Mouse (Mus musculus) lung, embryonic 14.5 days (tissue): Measurements from ENCODE around the gene Rab5b. TPM values are rescaled to one million over a fixed set of nuclear protein-coding genes. Genes with fewer than 3 reads are reported as not detected.

Source experiments
- ATAC-seq: fragments of 200-750 bp; cut with Nextera tagmentation; 2 replicates; pipeline ENCODE4 v1.8.0; 2017; ENCODE audit warnings: mild to moderate bottlenecking, moderate TSS enrichment, moderate library complexity; ENCODE audit not compliant: insufficient read depth
- DNase-seq: peaks from one replicate; pipeline ENCODE4 v3.0.0-alpha.2; 2015
- H3K27ac ChIP-seq: fragments of 300-500 bp; sonication (generic); 2 replicates; pipeline ENCODE4 v1.5.1; 2014; ENCODE audit warnings: low read depth, mild to moderate bottlenecking, moderate library complexity
- H3K27me3 ChIP-seq: fragments of 300-500 bp; sonication (generic); 2 replicates; pipeline ENCODE4 v1.6.1; 2014; ENCODE audit warnings: low read length, control low read depth; ENCODE audit not compliant: insufficient read depth
- H3K36me3 ChIP-seq: fragments of 300-500 bp; sonication (generic); 2 replicates; pipeline ENCODE4 v1.6.1; 2014; ENCODE audit warnings: control low read depth; ENCODE audit not compliant: insufficient read depth
- H3K4me1 ChIP-seq: fragments of 300-500 bp; sonication (generic); 2 replicates; pipeline ENCODE4 v1.6.1; 2014; ENCODE audit warnings: antibody characterized with exemption, control low read depth; ENCODE audit not compliant: insufficient read depth
- H3K4me2 ChIP-seq: fragments of 300-500 bp; sonication (generic); 2 replicates; pipeline ENCODE4 v1.6.1; 2014; ENCODE audit warnings: mild to moderate bottlenecking
- H3K4me3 ChIP-seq: fragments of 300-500 bp; sonication (generic); 2 replicates; pipeline ENCODE4 v1.5.1; 2014; ENCODE audit warnings: low read depth, low read length
- H3K9ac ChIP-seq: fragments of 300-500 bp; sonication (generic); 2 replicates; pipeline ENCODE4 v1.6.1; 2014
- H3K9me3 ChIP-seq: fragments of 300-500 bp; sonication (generic); 2 replicates; pipeline ENCODE4 v1.6.1; 2016; ENCODE audit warnings: low read depth, low read length, control low read depth
- CTCF ChIP-seq: IDR thresholded peaks from 2 replicates; pipeline ENCODE4 v1.5.1; 2016; ENCODE audit warnings: antibody characterized with exemption, low read depth
- WGBS: fragments of 180-500 bp; shearing (Covaris S2); extraction: QIAGEN DNeasy Blood & Tissue Kit; methylation state at CpG from one replicate; pipeline ENCODE4 v1.1.7; 2014; 5-methylcytosine and 5-hydroxymethylcytosine counted together
- polyA plus RNA-seq: library from polyadenylated mRNA; unstranded; fragments of >200 nt; fragmentation: Nextera tagmentation; extraction: Ambion mirVana; gene quantifications from 2 replicates; pipeline ENCODE4 v1.2.1, GENCODE M21; 2014

Gene Rab5b
- polyA plus RNA-seq, 1 experiment from 2014 or later, result 66.8 TPM

DNA sequence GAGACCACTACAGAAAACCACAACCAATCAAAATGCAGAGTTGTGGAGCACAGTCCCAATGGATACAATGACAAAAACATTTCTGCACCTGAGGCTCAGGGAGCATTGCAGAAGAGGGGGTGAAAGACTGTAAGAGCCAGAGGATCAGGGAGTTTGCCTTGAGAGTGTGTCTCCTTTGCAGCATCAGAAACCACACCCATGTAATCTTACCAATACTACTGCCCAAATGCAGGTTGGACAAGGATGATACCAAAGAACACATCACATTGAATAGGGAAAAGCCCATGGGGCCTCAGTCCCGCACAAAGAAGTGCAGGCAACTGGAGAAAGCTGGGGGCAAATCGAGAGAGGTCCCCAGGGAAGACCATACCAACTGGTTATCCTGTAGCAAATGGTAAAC, 66.3 kb downstream of the Rab5b start:
- Histone ChIP-seq H3K9me3 (no peaks in the 10 kb centered on the region), H3K4me1 (no peaks in the 10 kb centered on the region), H3K4me3 (no peak overlapping the region), H3K27ac (no peak overlapping the region), H3K9ac (no peak overlapping the region), H3K27me3 (no peaks in the 10 kb centered on the region), H3K36me3 (peaks cover 13% of the 10 kb centered on the region), H3K4me2 (no peak overlapping the region)
- 79% methylated on average over 2 of the region's 2 CpGs for WGBS
- DNase-seq (no peak), ATAC-seq (no peak)
- no peak for TF ChIP-seq CTCF

DNA sequence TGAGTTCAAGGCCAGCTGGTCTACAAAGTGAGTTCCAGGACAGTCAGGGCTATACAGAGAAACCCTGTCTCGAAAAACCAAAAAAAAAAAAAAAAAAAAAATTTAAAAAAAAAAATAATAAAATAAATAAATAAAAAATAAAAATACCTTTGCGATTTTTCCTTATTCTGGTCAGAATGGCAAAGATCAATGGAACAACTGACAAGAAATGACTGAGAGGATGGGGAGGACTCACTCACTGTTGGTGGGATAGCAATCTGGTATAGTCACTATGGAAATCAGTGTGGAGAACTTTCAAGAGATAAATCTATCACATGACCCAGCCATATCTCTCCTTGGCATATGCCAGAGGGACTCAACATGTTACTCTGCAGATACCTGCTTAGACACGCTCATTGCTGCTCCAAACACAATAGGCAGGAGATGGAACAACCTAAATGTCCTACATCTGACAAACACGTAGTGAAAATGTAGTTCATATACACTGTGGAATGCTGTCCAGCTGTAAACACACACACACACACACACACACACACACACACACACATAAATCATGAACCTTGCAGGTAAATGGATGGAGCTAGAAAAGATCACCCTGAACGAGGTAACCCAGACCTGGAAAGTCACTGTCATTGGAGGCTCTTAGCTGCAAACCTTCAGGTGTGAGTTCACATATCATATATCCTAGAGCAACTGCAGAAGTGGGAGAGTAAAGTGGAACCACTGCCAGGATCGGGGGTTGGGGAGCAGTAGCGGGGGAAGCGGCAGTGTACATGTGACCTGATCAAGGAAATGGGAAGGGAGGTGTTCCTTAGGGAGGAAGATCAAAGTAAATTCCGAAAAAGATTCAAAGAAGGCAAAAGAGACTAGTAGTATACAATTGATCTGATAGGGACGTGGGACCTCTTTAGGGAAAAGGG, 68.4 kb downstream of the Rab5b start:
- Histone ChIP-seq H3K36me3 (peaks cover 28% of the 10 kb centered on the region), H3K4me1 (no peaks in the 10 kb centered on the region), H3K27ac (no peak overlapping the region), H3K27me3 (no peaks in the 10 kb centered on the region), H3K9ac (no peak overlapping the region), H3K4me3 (no peak overlapping the region), H3K4me2 (no peak overlapping the region), H3K9me3 (no peaks in the 10 kb centered on the region)
- ATAC-seq (no peak), DNase-seq (no peak)
- WGBS, result 74% methylated on average over 10 of the region's 10 CpGs
- TF ChIP-seq CTCF, result no peak

Other genes starting within 250 kb of the Rab5b start
- gene Smarcc2, start 237.0 kb downstream of the Rab5b start, polyA plus RNA-seq, result 81.1 and 89.6 TPM in 2 replicates
- gene Myl6, start 202.1 kb downstream of the Rab5b start, polyA plus RNA-seq, result 1,221 and 1,238 TPM in 2 replicates
- 3.0 and 4.4 TPM in 2 replicates for gene Myl6b, start 197.6 kb downstream of the Rab5b start, polyA plus RNA-seq
- 21.5 and 23.0 TPM in 2 replicates for gene Esyt1, start 170.4 kb downstream of the Rab5b start, polyA plus RNA-seq
- gene Zc3h10, start 148.5 kb downstream of the Rab5b start, polyA plus RNA-seq, result 11.0 and 14.5 TPM in 2 replicates
- gene Rpl41, start 147.0 kb downstream of the Rab5b start, polyA plus RNA-seq, result 4,697 and 4,895 TPM in 2 replicates
- 240 and 244 TPM in 2 replicates for gene Pa2g4, start 130.3 kb downstream of the Rab5b start, polyA plus RNA-seq
- gene Erbb3, start 106.6 kb downstream of the Rab5b start, polyA plus RNA-seq, result 20.2 and 22.9 TPM in 2 replicates
- gene Rps26, start 69.5 kb downstream of the Rab5b start, polyA plus RNA-seq, result 1,029 and 1,115 TPM in 2 replicates
- 2.0 and 3.5 TPM in 2 replicates for gene Ikzf4, start 50.3 kb downstream of the Rab5b start, polyA plus RNA-seq
- 9.3 and 9.8 TPM in 2 replicates for gene Suox, start 22.2 kb downstream of the Rab5b start, polyA plus RNA-seq
- gene Pmel, start 7.9 kb upstream of the Rab5b start, polyA plus RNA-seq, result 1.4 TPM in 2 replicates
- gene Cdk2, start 8.8 kb upstream of the Rab5b start, polyA plus RNA-seq, result 105 and 109 TPM in 2 replicates
- gene Dgka, start 48.6 kb upstream of the Rab5b start, polyA plus RNA-seq, result 6.9 and 7.0 TPM in 2 replicates
- 37.4 and 39.1 TPM in 2 replicates for gene Pym1, start 51.6 kb upstream of the Rab5b start, polyA plus RNA-seq
- 1.5 and 2.1 TPM in 2 replicates for gene Mmp19, start 94.6 kb upstream of the Rab5b start, polyA plus RNA-seq
- 34.9 and 38.2 TPM in 2 replicates for gene Dnajc14, start 107.8 kb upstream of the Rab5b start, polyA plus RNA-seq
- gene Tmem198b, start 108.1 kb upstream of the Rab5b start, polyA plus RNA-seq, result 12.1 and 15.1 TPM in 2 replicates
- 223 and 227 TPM in 2 replicates for gene Sarnp, start 121.1 kb upstream of the Rab5b start, polyA plus RNA-seq
- gene Ormdl2, start 125.4 kb upstream of the Rab5b start, polyA plus RNA-seq, result 55.8 and 63.9 TPM in 2 replicates
- gene Gdf11, start 195.5 kb upstream of the Rab5b start, polyA plus RNA-seq, result 3.5 and 4.5 TPM in 2 replicates
- gene Cd63, start 204.7 kb upstream of the Rab5b start, polyA plus RNA-seq, result 458 and 459 TPM in 2 replicates
- 10.5 and 12.5 TPM in 2 replicates for gene Rdh5, start 226.6 kb upstream of the Rab5b start, polyA plus RNA-seq
- gene Bloc1s1, start 227.8 kb upstream of the Rab5b start, polyA plus RNA-seq, result 175 and 180 TPM in 2 replicates
- gene Itga7, start 237.6 kb upstream of the Rab5b start, polyA plus RNA-seq, result 1.5 and 2.1 TPM in 2 replicates